ENCODE assay signal across 7 mouse cellular contexts in genomic region chr5:25498821-25499422, GRCm38 (mm10). TPM values are rescaled to one million over a fixed set of nuclear protein-coding genes. Genes with fewer than 3 reads are reported as not detected.
DNase-seq lines count a peak whose midpoint lies in the region; ATAC-seq and TF ChIP-seq lines count a peak whose summit lies in the region.

No protein-coding gene starts in this region.

- H3K9me3 ChIP-seq in G1E (replicated peaks) = no peaks in the 10 kb centered on the region
- no peaks in the 10 kb centered on the region for H3K9me3 ChIP-seq in forebrain, embryonic 11.5 days (ENCODE audit: control insufficient read depth, low read length)
- H3K9me3 ChIP-seq in hindbrain, embryonic 10.5 days = no peaks in the 10 kb centered on the region
- H3K9me3 ChIP-seq in limb, embryonic 13.5 days = no peaks in the 10 kb centered on the region
- H3K9me3 ChIP-seq in midbrain, embryonic 13.5 days = no peaks in the 10 kb centered on the region

- peak; percentile 31; the same call in 1 of the 2 replicates for ATAC-seq in G1E (ENCODE audit: extremely low read depth, insufficient number of reproducible peaks, low FRiP score, poor library complexity, severe bottlenecking)
- ATAC-seq in forebrain, embryonic 11.5 days (replicated peaks; ENCODE audit: low FRiP score) = peak; percentile 88
- peak; percentile 80 for ATAC-seq in limb, embryonic 13.5 days (ENCODE audit: low FRiP score, low read depth)
- peak; percentile 90 for ATAC-seq in midbrain, embryonic 13.5 days

- peaks cover 3% of the 10 kb centered on the region for H3K36me3 ChIP-seq in G1E (replicated peaks)
- no peaks in the 10 kb centered on the region for H3K36me3 ChIP-seq in forebrain, embryonic 11.5 days (ENCODE audit: control insufficient read depth, insufficient read depth, low read length)
- no peaks in the 10 kb centered on the region for H3K36me3 ChIP-seq in hindbrain, embryonic 10.5 days
- no peaks in the 10 kb centered on the region for H3K36me3 ChIP-seq in limb, embryonic 13.5 days
- H3K36me3 ChIP-seq in midbrain, embryonic 13.5 days = no peaks in the 10 kb centered on the region

- TF ChIP-seq CTCF in G1E (IDR thresholded peaks at IDR 0.05; ENCODE audit: low read depth, low read length) = no peak

- peak overlapping the region; percentile 95 for H3K4me3 ChIP-seq in G1E (ENCODE audit: low read depth, low read length)
- H3K4me3 ChIP-seq in forebrain, embryonic 11.5 days (ENCODE audit: low read depth, low read length) = peak overlapping the region; percentile 99
- peak overlapping the region; percentile 82 for H3K4me3 ChIP-seq in hindbrain, embryonic 10.5 days
- peak overlapping the region; percentile 92 for H3K4me3 ChIP-seq in limb, embryonic 13.5 days
- H3K4me3 ChIP-seq in midbrain, embryonic 13.5 days (replicated peaks) = peak overlapping the region; percentile 97

- H3K4me2 ChIP-seq in forebrain, embryonic 11.5 days (ENCODE audit: low read depth, low read length, severe bottlenecking) = peak overlapping the region; percentile 67
- H3K4me2 ChIP-seq in limb, embryonic 13.5 days (replicated peaks) = peak overlapping the region; percentile 72
- H3K4me2 ChIP-seq in midbrain, embryonic 13.5 days (replicated peaks) = peak overlapping the region; percentile 67

- DNase-seq in G1E (ENCODE audit: low spot score) = peak; percentile 78
- DNase-seq in adrenal gland, adult 8-10 months = peak; percentile 61
- peak; percentile 92 for DNase-seq in forebrain, embryonic 11.5 days (ENCODE audit: low spot score)
- DNase-seq in hindbrain, embryonic 10.5 days (ENCODE audit: low spot score) = peak; percentile 83
- DNase-seq in telencephalon, adult 2 months (ENCODE audit: low read depth, low spot score) = peak; percentile 55

- peaks cover 27% of the 10 kb centered on the region for H3K4me1 ChIP-seq in G1E (ENCODE audit: insufficient read depth, low read depth, low read length)
- no peaks in the 10 kb centered on the region for H3K4me1 ChIP-seq in forebrain, embryonic 11.5 days (replicated peaks; ENCODE audit: control insufficient read depth, insufficient read depth, low read length)
- H3K4me1 ChIP-seq in hindbrain, embryonic 10.5 days (replicated peaks) = peaks cover 15% of the 10 kb centered on the region
- H3K4me1 ChIP-seq in limb, embryonic 13.5 days = peaks cover 18% of the 10 kb centered on the region
- H3K4me1 ChIP-seq in midbrain, embryonic 13.5 days (replicated peaks) = peaks cover 23% of the 10 kb centered on the region

- WGBS in forebrain, embryonic 11.5 days = 0% methylated on average over 46 of the region's 87 CpGs
- WGBS in hindbrain, embryonic 10.5 days = 4% methylated on average over 62 of the region's 87 CpGs
- WGBS in limb, embryonic 13.5 days = 1% methylated on average over 43 of the region's 87 CpGs
- WGBS in midbrain, embryonic 13.5 days = under 1% methylated on average over 40 of the region's 87 CpGs

- no peaks in the 10 kb centered on the region for H3K27me3 ChIP-seq in G1E (ENCODE audit: insufficient read depth, low read length)
- no peaks in the 10 kb centered on the region for H3K27me3 ChIP-seq in forebrain, embryonic 11.5 days (ENCODE audit: control insufficient read depth, insufficient read depth, low read length)
- H3K27me3 ChIP-seq in hindbrain, embryonic 10.5 days (ENCODE audit: insufficient read depth, poor library complexity, severe bottlenecking) = no peaks in the 10 kb centered on the region
- H3K27me3 ChIP-seq in limb, embryonic 13.5 days = no peaks in the 10 kb centered on the region
- H3K27me3 ChIP-seq in midbrain, embryonic 13.5 days = no peaks in the 10 kb centered on the region

- peak overlapping the region; percentile 98 for H3K27ac ChIP-seq in forebrain, embryonic 11.5 days (ENCODE audit: low read depth, low read length)
- H3K27ac ChIP-seq in hindbrain, embryonic 10.5 days = peak overlapping the region; percentile 98
- H3K27ac ChIP-seq in limb, embryonic 13.5 days = peak overlapping the region; percentile 99
- peak overlapping the region; percentile 99 for H3K27ac ChIP-seq in midbrain, embryonic 13.5 days

- peak overlapping the region; percentile 75 for H3K9ac ChIP-seq in forebrain, embryonic 11.5 days (ENCODE audit: low read length)
- peak overlapping the region; percentile 86 for H3K9ac ChIP-seq in limb, embryonic 13.5 days
- H3K9ac ChIP-seq in midbrain, embryonic 13.5 days (replicated peaks) = peak overlapping the region; percentile 98

RNA-seq across cellular contexts. Expression of gene Kmt2c, which starts 0.3 kb away (rescaled TPM):
- 141 and 156 TPM in 2 replicates for total RNA-seq in G1E (2014; fragmentation: Nextera tagmentation)
- total RNA-seq in G1E (2017) = 50.1 and 50.2 TPM in 2 replicates
- 4.3 and 5.3 TPM in 2 replicates for polyA plus RNA-seq in G1E (2012)
- total RNA-seq in adrenal gland, adult 8-10 months (2022) = 10 to 100 TPM; 48.3 to 91.2 (median 68.8) TPM
- polyA plus RNA-seq in forebrain, embryonic 11.5 days (2014; fragmentation: Nextera tagmentation; extraction: Ambion mirVana) = 22.5 and 24.6 TPM in 2 replicates
- 12.2 and 12.5 TPM in 2 replicates for polyA plus RNA-seq in hindbrain, embryonic 10.5 days (2016; fragmentation: Nextera tagmentation; extraction: Ambion mirVana)
- 13.8 and 15.0 TPM in 2 replicates for polyA plus RNA-seq in limb, embryonic 13.5 days (2015; fragmentation: Nextera tagmentation; extraction: Ambion mirVana)
- 23.4 and 23.5 TPM in 2 replicates for polyA plus RNA-seq in midbrain, embryonic 13.5 days (2015; fragmentation: Nextera tagmentation; extraction: Ambion mirVana)

RNA-seq across cellular contexts. Expression of gene Cct8l1, which starts 16.9 kb away (rescaled TPM):
- total RNA-seq in G1E (2014; fragmentation: Nextera tagmentation) (0.39 TPM in 1 of 2 replicates, not detected in the other), G1E (2017) (0.05 TPM in 1 of 2 replicates, not detected in the other)
- polyA plus RNA-seq in G1E (2012) = not detected in 2 replicates
- under 1 TPM in 2 of 4 experiments, not detected in 2; 0.13 to 0.14 TPM for total RNA-seq in adrenal gland, adult 8-10 months (2022)
- polyA plus RNA-seq in forebrain, embryonic 11.5 days (2014; fragmentation: Nextera tagmentation; extraction: Ambion mirVana) = not detected in 2 replicates
- polyA plus RNA-seq in hindbrain, embryonic 10.5 days (2016; fragmentation: Nextera tagmentation; extraction: Ambion mirVana) = not detected in 2 replicates
- 0.09 TPM in 1 of 2 replicates, not detected in the other for polyA plus RNA-seq in limb, embryonic 13.5 days (2015; fragmentation: Nextera tagmentation; extraction: Ambion mirVana)
- 0.10 and 0.11 TPM in 2 replicates for polyA plus RNA-seq in midbrain, embryonic 13.5 days (2015; fragmentation: Nextera tagmentation; extraction: Ambion mirVana)

Comparison
In these comparisons a context has a peak if more than half of its experiments do, and no peak if none do; other contexts are left out.
1. Peak in every context shown above with its lines: DNase-seq, ATAC-seq, H3K4me3 ChIP-seq and H3K27ac ChIP-seq.
2. ATAC-seq: peak in every context shown above with its lines; median percentile 90 in midbrain, embryonic 13.5 days; 88 in forebrain, embryonic 11.5 days; 80 in limb, embryonic 13.5 days; 31 in G1E.